Mouse (Mus musculus) stomach, postnatal 0 days (tissue): ENCODE results near the gene Olfr329-ps.

Experiments
- CTCF ChIP-seq: IDR thresholded peaks from 2 replicates; pipeline ENCODE4 v1.5.1; 2016; ENCODE audit warnings: antibody characterized with exemption, low read depth, mild to moderate bottlenecking, moderate library complexity
- EP300 ChIP-seq: optimal IDR thresholded peaks from 2 replicates; pipeline ENCODE3; 2016; ENCODE audit warnings: antibody characterized with exemption

DNA sequence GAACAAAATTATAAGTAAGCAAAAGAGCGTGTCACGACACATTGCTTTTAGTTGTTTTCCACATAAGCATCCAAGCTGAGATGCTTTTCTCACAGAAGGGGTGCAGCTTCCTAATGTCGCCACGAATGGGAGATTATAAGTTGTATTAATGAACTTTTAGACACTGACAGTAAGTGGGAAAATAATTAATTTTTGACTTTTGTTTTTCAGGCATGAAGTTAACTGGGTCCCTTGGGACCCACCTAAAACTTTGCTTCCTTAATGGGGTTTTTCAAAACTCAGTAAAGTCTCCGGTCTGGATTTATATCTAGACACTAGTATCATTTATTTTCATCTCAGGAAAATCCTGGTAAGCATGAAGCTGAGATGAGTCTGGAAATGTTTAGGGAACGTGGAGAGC is 48.6 kb upstream of the Olfr329-ps start, which contains the start of gene Olfr324:
- no peak for TF ChIP-seq CTCF
- TF ChIP-seq EP300, result no peak
